Mouse (Mus musculus) neural tube, embryonic 12.5 days (tissue): ENCODE measurements at regions not wholly inside any gene's neighbourhood (a gene's known extent, or its start where the extent isn't known, plus 50 kb on each side); places are given as distances from the start of the nearest gene placed in this dataset.

ENCODE experiments used
- ATAC-seq: fragments of 200-750 bp; cut with Nextera tagmentation; 2 replicates; pipeline ENCODE4 v1.8.0; 2017; ENCODE audit warnings: low read depth, mild to moderate bottlenecking, moderate TSS enrichment, moderate library complexity; ENCODE audit not compliant: low FRiP score
- H3K27ac ChIP-seq: fragments of 300-500 bp; sonication (generic); 2 replicates; pipeline ENCODE4 v1.5.1; 2016
- H3K27me3 ChIP-seq: fragments of 300-500 bp; sonication (generic); replicated peaks from 2 replicates; pipeline ENCODE4 v1.6.1; 2016; ENCODE audit warnings: mild to moderate bottlenecking
- H3K36me3 ChIP-seq: fragments of 300-500 bp; sonication (generic); 2 replicates; pipeline ENCODE4 v1.6.1; 2016; ENCODE audit warnings: mild to moderate bottlenecking
- H3K4me1 ChIP-seq: fragments of 300-500 bp; sonication (generic); 2 replicates; pipeline ENCODE4 v1.6.1; 2016
- H3K4me2 ChIP-seq: fragments of 300-500 bp; sonication (generic); replicated peaks from 2 replicates; pipeline ENCODE4 v1.6.1; 2016; ENCODE audit warnings: mild to moderate bottlenecking
- H3K4me3 ChIP-seq: fragments of 300-500 bp; sonication (generic); 2 replicates; pipeline ENCODE4 v1.5.1; 2016
- H3K9ac ChIP-seq: fragments of 300-500 bp; sonication (generic); 2 replicates; pipeline ENCODE4 v1.6.1; 2016; ENCODE audit warnings: mild to moderate bottlenecking
- H3K9me3 ChIP-seq: fragments of 300-500 bp; sonication (generic); 2 replicates; pipeline ENCODE4 v1.6.1; 2016; ENCODE audit warnings: mild to moderate bottlenecking
- WGBS: fragments of 180-500 bp; shearing (Covaris S2); methylation state at CpG from one replicate; pipeline ENCODE4 v1.1.7; 2016; 5-methylcytosine and 5-hydroxymethylcytosine counted together

DNA sequence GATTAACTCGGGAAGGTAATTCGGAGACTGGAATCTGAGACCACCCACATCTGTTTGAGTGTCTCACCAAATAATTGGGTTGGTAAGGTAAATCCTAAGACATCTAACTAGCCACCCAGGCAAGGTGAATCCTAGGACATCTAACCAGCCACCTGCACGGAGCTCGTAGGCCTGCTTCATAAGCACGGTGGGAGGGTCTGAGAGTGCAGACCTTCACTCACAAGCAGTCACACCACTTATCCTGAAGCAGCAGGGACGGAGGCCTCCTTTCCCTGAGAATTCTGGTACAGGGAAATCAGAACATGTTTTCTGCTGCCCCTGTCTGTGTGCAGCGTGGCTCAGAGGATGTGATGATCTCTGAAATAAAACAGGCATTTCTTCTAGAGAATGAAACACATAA, 206.5 kb downstream of the Zfp326 start:
- H3K4me3 ChIP-seq = no peak overlapping the region
- H3K4me1 ChIP-seq = no peaks in the 10 kb centered on the region
- H3K27me3 ChIP-seq = no peaks in the 10 kb centered on the region
- H3K36me3 ChIP-seq = no peaks in the 10 kb centered on the region
- H3K4me2 ChIP-seq = no peak overlapping the region
- 81% methylated on average over 7 of the region's 7 CpGs for WGBS
- H3K9me3 ChIP-seq = no peaks in the 10 kb centered on the region
- H3K9ac ChIP-seq = no peak overlapping the region
- no peak overlapping the region for H3K27ac ChIP-seq
- no peak for ATAC-seq

DNA sequence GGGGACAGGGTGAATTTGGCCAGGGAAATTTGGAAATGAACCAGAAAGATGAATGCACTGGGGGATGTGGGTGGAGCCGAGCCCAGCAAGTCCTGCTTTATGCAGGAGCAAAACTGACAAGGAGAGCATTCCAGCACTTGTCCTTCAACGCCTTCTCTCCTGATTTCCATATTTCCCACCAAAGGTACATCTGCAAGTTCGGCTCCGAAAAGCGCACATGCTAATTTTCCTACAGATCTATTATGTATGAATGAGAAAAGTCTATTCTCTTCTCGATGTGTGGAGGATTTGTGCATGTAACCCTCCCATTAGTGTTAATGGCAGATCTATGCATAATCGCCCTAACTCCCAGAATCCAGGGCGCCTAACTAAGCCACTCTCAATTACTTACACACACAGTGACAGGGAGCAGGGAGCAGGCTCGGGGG, 190.8 kb downstream of the Zfp326 start:
- no peak overlapping the region for H3K27ac ChIP-seq
- WGBS = 78% methylated on average over 9 of the region's 9 CpGs
- no peak overlapping the region for H3K4me3 ChIP-seq
- no peaks in the 10 kb centered on the region for H3K4me1 ChIP-seq
- H3K36me3 ChIP-seq = no peaks in the 10 kb centered on the region
- no peak for ATAC-seq
- H3K9me3 ChIP-seq = no peaks in the 10 kb centered on the region; the same call in 1 of the 2 replicates
- no peak overlapping the region for H3K9ac ChIP-seq
- H3K27me3 ChIP-seq = no peaks in the 10 kb centered on the region
- H3K4me2 ChIP-seq = no peak overlapping the region

DNA sequence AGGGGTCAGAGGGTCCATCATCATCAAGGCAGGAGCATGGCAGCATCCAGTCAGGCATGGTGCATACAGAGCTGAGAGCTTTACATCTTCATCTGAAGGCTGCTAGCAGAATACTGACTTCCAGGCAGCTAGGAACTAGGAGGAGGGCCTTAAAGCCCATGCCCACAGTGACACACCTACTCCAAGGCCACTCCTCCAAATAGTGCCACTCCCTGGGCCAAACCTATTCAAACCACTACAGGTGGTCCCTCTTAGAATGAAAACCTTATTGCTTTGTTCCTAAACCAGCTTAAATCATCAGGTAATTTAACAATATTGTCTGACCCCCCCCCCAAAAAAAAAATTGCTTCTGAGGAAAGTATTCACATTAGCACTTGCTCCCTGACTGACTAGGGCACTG, 190.3 kb downstream of the Zfp326 start:
- Histone ChIP-seq H3K36me3 (no peaks in the 10 kb centered on the region), H3K9ac (no peak overlapping the region), H3K4me1 (no peaks in the 10 kb centered on the region), H3K27me3 (no peaks in the 10 kb centered on the region), H3K4me3 (no peak overlapping the region), H3K9me3 (no peaks in the 10 kb centered on the region; the same call in 1 of the 2 replicates), H3K27ac (no peak overlapping the region), H3K4me2 (no peak overlapping the region)
- ATAC-seq = no peak

DNA sequence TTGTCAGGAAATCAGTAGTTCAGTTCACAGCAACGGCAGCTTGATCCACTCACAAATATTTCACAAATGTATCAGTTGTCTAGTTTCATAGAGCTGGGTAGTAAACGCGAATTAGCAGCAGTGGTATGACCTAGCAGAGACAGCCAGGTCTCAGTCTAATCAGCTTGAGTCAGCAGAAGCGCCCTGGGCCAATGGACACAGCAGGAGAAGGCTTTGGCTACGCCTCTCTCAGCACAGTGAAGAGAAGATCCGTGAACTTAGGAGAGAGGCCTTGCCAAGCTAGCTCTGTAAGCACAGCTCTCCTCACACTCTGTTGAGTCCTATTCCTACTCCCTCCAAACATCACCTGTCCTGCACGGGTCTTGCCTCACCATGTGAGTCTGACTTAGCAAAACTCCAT, 188.0 kb downstream of the Zfp326 start:
- Histone ChIP-seq H3K9me3 (no peaks in the 10 kb centered on the region; the same call in 1 of the 2 replicates), H3K36me3 (no peaks in the 10 kb centered on the region), H3K4me2 (no peak overlapping the region), H3K27ac (no peak overlapping the region), H3K9ac (no peak overlapping the region), H3K27me3 (no peaks in the 10 kb centered on the region), H3K4me1 (no peaks in the 10 kb centered on the region), H3K4me3 (no peak overlapping the region)
- ATAC-seq = no peak
- WGBS = 89% methylated on average over 7 of the region's 7 CpGs

DNA sequence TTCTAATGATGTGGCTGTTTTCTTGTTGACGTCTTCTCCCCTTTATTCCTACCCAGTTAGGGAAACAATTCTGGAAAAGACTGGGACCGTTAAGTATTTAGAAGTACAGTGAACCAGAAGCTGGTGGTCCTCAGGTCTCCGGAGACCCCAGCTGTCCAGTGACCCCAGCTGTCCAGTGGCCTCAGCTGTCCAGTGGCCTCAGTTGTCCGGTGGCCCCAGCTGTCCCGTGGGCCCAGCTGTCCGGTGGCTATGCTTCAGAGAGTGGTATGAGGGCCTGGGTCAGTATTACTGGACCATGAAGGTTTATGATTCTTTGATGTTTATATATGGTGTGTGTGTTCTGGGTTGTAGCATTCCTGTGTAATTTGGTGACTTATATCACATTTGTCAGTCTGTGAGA, 186.6 kb downstream of the Zfp326 start:
- no peaks in the 10 kb centered on the region for H3K27me3 ChIP-seq
- no peak overlapping the region for H3K9ac ChIP-seq
- H3K9me3 ChIP-seq = no peaks in the 10 kb centered on the region; the same call in 1 of the 2 replicates
- 85% methylated on average over 6 of the region's 6 CpGs for WGBS
- H3K36me3 ChIP-seq = no peaks in the 10 kb centered on the region
- H3K4me1 ChIP-seq = no peaks in the 10 kb centered on the region
- no peak for ATAC-seq
- H3K4me2 ChIP-seq = no peak overlapping the region
- no peak overlapping the region for H3K4me3 ChIP-seq
- H3K27ac ChIP-seq = no peak overlapping the region

DNA sequence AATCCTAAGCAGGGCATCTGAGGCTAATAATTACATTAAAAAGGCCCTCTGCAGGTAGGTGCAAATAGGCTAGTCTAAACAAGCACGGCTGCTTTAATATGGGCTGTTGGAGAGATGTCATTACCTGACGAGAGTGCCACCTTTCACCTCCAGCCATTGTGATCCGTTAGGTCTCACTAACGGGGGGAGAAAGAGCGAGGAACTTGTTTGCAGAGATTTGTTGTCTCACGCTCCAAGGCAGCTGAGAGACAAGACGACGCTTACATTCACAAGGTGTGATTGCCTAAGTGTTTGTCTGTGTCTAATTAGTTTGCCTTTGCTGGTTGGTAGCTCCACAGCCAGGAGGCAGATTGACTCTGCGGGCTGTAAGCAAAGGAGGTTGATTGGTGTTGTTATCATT, 180.3 kb downstream of the Zfp326 start:
- no peak for ATAC-seq
- H3K4me3 ChIP-seq = no peak overlapping the region
- H3K4me1 ChIP-seq = no peaks in the 10 kb centered on the region
- H3K27ac ChIP-seq = no peak overlapping the region
- no peak overlapping the region for H3K9ac ChIP-seq
- H3K4me2 ChIP-seq = no peak overlapping the region
- no peaks in the 10 kb centered on the region for H3K27me3 ChIP-seq
- H3K36me3 ChIP-seq = no peaks in the 10 kb centered on the region
- WGBS = 32% methylated on average over 9 of the region's 9 CpGs
- H3K9me3 ChIP-seq = no peaks in the 10 kb centered on the region

DNA sequence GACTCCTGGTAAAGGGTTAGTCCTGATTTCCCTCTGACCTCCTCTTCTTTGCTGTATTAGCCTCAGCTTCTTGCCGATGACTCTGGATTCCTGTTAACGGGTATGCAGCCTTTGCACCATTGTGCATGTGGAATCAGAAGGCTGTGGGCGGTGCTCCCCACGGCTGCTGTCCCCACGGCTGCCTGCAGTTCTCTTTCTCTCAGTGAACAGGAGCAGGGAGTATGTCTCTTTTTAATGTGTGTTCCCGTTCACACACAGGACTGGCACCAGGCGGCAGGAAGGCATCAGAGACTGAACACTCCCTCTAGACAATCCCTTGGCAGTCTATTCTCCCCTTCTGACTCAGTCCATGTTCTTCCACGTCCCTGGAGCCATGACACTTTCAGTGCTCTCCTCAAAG, 178.9 kb downstream of the Zfp326 start:
- no peak overlapping the region for H3K4me3 ChIP-seq
- no peak for ATAC-seq

DNA sequence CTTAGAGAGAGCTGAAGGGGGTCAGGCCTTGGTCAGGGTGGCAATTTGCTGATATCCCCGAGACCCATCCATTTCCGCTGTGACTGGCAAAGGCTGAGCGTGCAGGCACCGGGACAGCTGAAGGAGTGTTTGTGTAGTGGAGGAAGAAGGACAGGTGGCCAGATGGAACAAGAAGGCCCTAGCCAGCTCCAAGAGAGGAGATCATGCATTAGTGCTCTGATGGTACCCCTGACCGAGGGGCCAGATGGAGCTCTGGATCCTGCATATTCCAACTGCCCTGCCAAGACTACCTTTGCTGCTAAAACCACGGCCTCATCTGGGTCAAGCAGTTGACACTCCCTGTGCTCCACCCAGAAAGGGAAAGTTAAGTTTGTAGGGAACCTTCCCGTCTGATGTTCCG, 174.7 kb downstream of the Zfp326 start:
- Histone ChIP-seq H3K27ac (no peak overlapping the region), H3K27me3 (no peaks in the 10 kb centered on the region), H3K36me3 (no peaks in the 10 kb centered on the region), H3K9ac (no peak overlapping the region), H3K4me1 (no peaks in the 10 kb centered on the region), H3K4me3 (no peak overlapping the region), H3K9me3 (no peaks in the 10 kb centered on the region), H3K4me2 (no peak overlapping the region)
- 95% methylated on average over 8 of the region's 8 CpGs for WGBS
- ATAC-seq = no peak

More for the DNA sequence above, 178.9 kb downstream of the Zfp326 start:
- Histone ChIP-seq H3K36me3 (no peaks in the 10 kb centered on the region), H3K27ac (no peak overlapping the region), H3K27me3 (no peaks in the 10 kb centered on the region), H3K4me2 (no peak overlapping the region), H3K4me1 (no peaks in the 10 kb centered on the region), H3K9ac (no peak overlapping the region), H3K9me3 (no peaks in the 10 kb centered on the region)
- 54% methylated on average over 8 of the region's 8 CpGs for WGBS

DNA sequence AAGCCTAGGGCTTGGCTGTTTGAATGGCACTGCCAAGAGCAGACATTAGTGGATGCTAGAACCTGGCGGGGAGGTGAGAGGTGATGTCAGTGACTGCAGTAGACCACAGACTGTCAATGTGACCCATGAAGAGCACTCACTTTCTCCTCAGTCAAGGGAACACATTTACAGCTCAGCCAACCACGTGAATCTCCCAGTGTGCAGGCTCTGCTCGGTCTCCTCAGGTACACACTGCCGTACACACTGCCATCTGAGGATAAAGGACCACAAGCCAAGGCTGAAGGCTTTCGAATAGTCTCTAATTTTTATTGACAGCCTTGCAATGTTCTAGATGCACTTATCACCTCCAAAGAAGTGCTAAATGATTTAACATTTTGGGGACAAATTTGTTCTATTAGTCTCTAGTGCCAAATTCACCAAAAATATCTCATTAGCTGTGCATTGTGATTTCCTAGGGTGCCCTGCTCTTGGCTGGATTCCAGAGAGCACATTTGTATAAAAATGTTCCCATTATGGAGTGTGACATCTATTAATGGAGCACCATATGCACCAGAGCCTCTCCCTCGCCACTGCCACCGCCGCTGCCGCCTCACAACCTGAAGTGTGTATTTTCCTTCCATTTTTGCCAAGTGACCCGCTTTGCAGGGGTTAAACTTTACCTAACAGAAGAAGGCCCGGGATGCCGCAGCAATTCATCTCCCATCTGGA, 168.7 kb downstream of the Zfp326 start:
- no peaks in the 10 kb centered on the region for H3K9me3 ChIP-seq
- H3K4me2 ChIP-seq = no peak overlapping the region
- WGBS = 72% methylated on average over 12 of the region's 12 CpGs
- H3K36me3 ChIP-seq = no peaks in the 10 kb centered on the region
- ATAC-seq = no peak
- no peak overlapping the region for H3K9ac ChIP-seq
- no peaks in the 10 kb centered on the region for H3K27me3 ChIP-seq
- H3K27ac ChIP-seq = no peak overlapping the region
- H3K4me1 ChIP-seq = no peaks in the 10 kb centered on the region
- no peak overlapping the region for H3K4me3 ChIP-seq

DNA sequence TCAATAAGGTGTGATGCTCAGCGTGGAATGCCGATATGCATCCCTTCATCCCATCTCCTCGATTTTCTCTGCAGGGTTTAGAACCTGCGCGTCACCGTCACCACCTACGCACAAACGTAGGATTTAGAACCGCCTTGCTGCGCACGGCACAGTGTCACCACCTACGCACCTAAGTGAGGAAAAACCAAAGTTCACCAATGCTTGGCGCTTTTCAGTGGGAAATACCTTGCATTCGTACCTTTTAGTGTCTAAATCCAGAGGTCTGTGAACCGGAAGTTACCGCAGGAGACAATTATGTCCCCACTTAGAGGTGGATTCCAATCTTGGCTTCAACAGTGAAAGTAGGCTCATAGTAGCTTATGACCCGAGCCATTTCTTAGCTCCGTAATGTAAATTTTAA, 162.0 kb downstream of the Zfp326 start:
- H3K4me2 ChIP-seq = no peak overlapping the region
- H3K36me3 ChIP-seq = no peaks in the 10 kb centered on the region
- H3K4me1 ChIP-seq = no peaks in the 10 kb centered on the region
- no peak overlapping the region for H3K4me3 ChIP-seq
- H3K27me3 ChIP-seq = no peaks in the 10 kb centered on the region
- 96% methylated on average over 18 of the region's 18 CpGs for WGBS
- H3K27ac ChIP-seq = no peak overlapping the region
- H3K9me3 ChIP-seq = no peaks in the 10 kb centered on the region
- no peak overlapping the region for H3K9ac ChIP-seq
- ATAC-seq = no peak

DNA sequence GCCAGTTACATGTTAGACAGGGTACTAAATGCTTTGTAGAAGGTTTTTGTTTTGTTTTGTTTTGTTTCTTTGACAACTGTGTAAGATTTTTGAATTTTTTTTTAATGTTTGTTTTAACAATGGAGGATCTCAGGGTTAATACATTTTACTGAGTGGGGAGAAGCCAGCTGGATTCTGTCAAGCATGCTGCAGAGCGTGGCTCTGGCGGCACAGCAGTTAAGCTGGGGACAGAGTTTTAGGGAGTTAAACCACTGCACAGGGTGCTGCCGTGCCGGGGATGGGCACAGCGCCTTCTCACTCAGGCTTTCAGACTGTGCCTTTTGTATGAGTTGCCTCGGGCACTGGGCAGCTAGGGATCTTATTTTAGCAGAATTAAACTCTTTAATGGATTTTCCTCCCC, 159.8 kb downstream of the Zfp326 start:
- 75% methylated on average over 6 of the region's 6 CpGs for WGBS

DNA sequence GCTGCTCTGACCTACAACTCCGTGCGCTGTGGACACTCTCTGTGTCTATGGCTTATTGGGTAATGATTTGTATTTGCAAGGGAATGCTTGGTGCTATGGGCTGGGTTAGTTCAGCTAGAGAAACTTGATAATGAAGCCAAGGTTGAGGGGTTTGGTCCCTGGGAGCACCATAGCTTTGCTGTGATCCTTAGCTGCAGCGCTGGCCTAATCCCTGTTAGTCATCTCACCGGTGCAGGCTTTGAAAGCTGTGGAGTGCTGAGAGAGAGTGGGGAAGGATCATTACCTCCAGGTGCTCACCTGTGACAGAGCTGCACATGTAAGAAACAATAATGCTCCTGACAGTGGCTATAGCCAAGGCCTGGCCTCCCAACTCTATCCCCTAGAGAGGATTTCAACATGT, 156.6 kb downstream of the Zfp326 start:
- no peaks in the 10 kb centered on the region for H3K27me3 ChIP-seq
- H3K4me2 ChIP-seq = no peak overlapping the region
- ATAC-seq = no peak
- no peak overlapping the region for H3K4me3 ChIP-seq
- no peaks in the 10 kb centered on the region for H3K4me1 ChIP-seq
- no peaks in the 10 kb centered on the region for H3K36me3 ChIP-seq
- H3K9ac ChIP-seq = no peak overlapping the region
- 87% methylated on average over 4 of the region's 4 CpGs for WGBS
- no peak overlapping the region for H3K27ac ChIP-seq
- H3K9me3 ChIP-seq = no peaks in the 10 kb centered on the region

More for the DNA sequence above, 159.8 kb downstream of the Zfp326 start:
- Histone ChIP-seq H3K4me3 (no peak overlapping the region), H3K27ac (no peak overlapping the region), H3K4me1 (no peaks in the 10 kb centered on the region), H3K4me2 (no peak overlapping the region), H3K9me3 (no peaks in the 10 kb centered on the region), H3K27me3 (no peaks in the 10 kb centered on the region), H3K36me3 (no peaks in the 10 kb centered on the region), H3K9ac (no peak overlapping the region)
- no peak for ATAC-seq

DNA sequence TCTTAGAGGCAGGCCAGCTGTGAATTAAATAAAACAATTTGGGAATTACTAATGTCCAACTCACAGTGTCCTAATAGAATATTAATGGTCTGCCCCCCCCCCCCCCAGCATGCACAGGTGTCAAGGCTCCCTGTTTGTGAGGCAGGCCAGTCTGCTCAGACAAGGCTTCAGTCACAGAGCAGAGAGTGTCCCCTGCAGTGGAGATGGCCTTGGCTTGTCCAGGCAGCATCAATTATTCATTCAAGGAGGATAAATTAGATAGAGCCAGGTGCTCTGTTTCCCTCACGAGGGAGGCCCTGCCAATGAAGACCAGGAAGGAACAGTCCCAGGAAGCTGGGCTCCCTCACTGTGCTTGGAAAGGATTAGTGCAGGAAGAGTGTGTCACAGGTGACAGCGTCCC, 150.5 kb downstream of the Zfp326 start:
- Histone ChIP-seq H3K36me3 (no peaks in the 10 kb centered on the region), H3K4me3 (no peak overlapping the region), H3K27ac (no peak overlapping the region), H3K4me1 (no peaks in the 10 kb centered on the region), H3K4me2 (no peak overlapping the region), H3K9ac (no peak overlapping the region), H3K9me3 (no peaks in the 10 kb centered on the region), H3K27me3 (no peaks in the 10 kb centered on the region)
- ATAC-seq = no peak
- WGBS = 50% methylated on average over 2 of the region's 2 CpGs
